Mouse (Mus musculus) kidney, postnatal 0 days (tissue): Measurements from ENCODE around the gene Bad. TPM values are rescaled to one million over a fixed set of nuclear protein-coding genes. Genes with fewer than 3 reads are reported as not detected.
A peak's percentile ranks its signal among the peaks of the same experiment; 100 is the strongest.

Source experiments
- ATAC-seq: fragments of 200-750 bp; cut with Nextera tagmentation; replicated peaks from 2 replicates; pipeline ENCODE4 v1.8.0; 2017; ENCODE audit warnings: low read depth, moderate number of reproducible peaks, moderate TSS enrichment, moderate library complexity; ENCODE audit not compliant: low FRiP score
- DNase-seq: peaks from one replicate; pipeline ENCODE4 v3.0.0-alpha.2; 2016; ENCODE audit warnings: low spot score
- H3K27ac ChIP-seq: fragments of 300-500 bp; sonication (generic); 2 replicates; pipeline ENCODE4 v1.5.1; 2014; ENCODE audit warnings: mild to moderate bottlenecking
- H3K27me3 ChIP-seq: fragments of 300-500 bp; sonication (generic); 2 replicates; pipeline ENCODE4 v1.6.1; 2014; ENCODE audit warnings: low read length, mixed read lengths; ENCODE audit not compliant: insufficient read depth
- H3K36me3 ChIP-seq: fragments of 300-500 bp; sonication (generic); 2 replicates; pipeline ENCODE4 v1.6.1; 2014; ENCODE audit warnings: low read length, mixed read lengths; ENCODE audit not compliant: insufficient read depth
- H3K4me1 ChIP-seq: fragments of 300-500 bp; sonication (generic); replicated peaks from 2 replicates; pipeline ENCODE4 v1.6.1; 2014; ENCODE audit warnings: antibody characterized with exemption, low read length, mixed read lengths; ENCODE audit not compliant: insufficient read depth
- H3K4me2 ChIP-seq: fragments of 300-500 bp; sonication (generic); 2 replicates; pipeline ENCODE4 v1.6.1; 2014; ENCODE audit warnings: mild to moderate bottlenecking, low read length, moderate library complexity, mixed read lengths
- H3K4me3 ChIP-seq: fragments of 300-500 bp; sonication (generic); replicated peaks from 2 replicates; pipeline ENCODE4 v1.5.1; 2014; ENCODE audit warnings: low read depth, low read length
- H3K9ac ChIP-seq: fragments of 300-500 bp; sonication (generic); 2 replicates; pipeline ENCODE4 v1.6.1; 2014; ENCODE audit warnings: low read depth, low read length
- H3K9me3 ChIP-seq: fragments of 300-500 bp; sonication (generic); replicated peaks from 2 replicates; pipeline ENCODE4 v1.6.1; 2016; ENCODE audit warnings: low read length, inconsistent platforms, mixed read lengths
- CTCF ChIP-seq: IDR thresholded peaks from 2 replicates; pipeline ENCODE4 v1.5.1; 2016; ENCODE audit warnings: antibody characterized with exemption, low read depth, mild to moderate bottlenecking, moderate library complexity
- WGBS: fragments of 180-500 bp; shearing (Covaris S2); extraction: QIAGEN DNeasy Blood & Tissue Kit; methylation state at CpG from one replicate; pipeline ENCODE4 v1.1.7; 2014; 5-methylcytosine and 5-hydroxymethylcytosine counted together
- polyA plus RNA-seq: library from polyadenylated mRNA; unstranded; fragments of >200 nt; fragmentation: Nextera tagmentation; extraction: Ambion mirVana; gene quantifications from 2 replicates; pipeline ENCODE4 v1.2.1, GENCODE M21; 2015

Gene Bad
- polyA plus RNA-seq, 1 experiment from 2014 or later = 75.8 TPM

- no peak for ATAC-seq
- H3K9ac ChIP-seq = no peak overlapping the region
- WGBS = 3% methylated on average over 39 of the region's 39 CpGs
Measured at GRCm38 (mm10) chr19:6924461-6925306, 17.0 kb upstream of the Bad start.

GRCm38 (mm10) chr19:6925307-6925573 lies 16.4 kb upstream of the Bad start, which contains the start of gene Catsperz:
Catsperz (minus strand) TSS chr19:6925380.
- no peaks in the 10 kb centered on the region for H3K9me3 ChIP-seq
- H3K4me1 ChIP-seq = peaks cover 9% of the 10 kb centered on the region
- WGBS = 3% methylated on average over 9 of the region's 9 CpGs
- H3K27me3 ChIP-seq = peaks cover 30% of the 10 kb centered on the region
- DNase-seq (peak; percentile 61), ATAC-seq (no peak)
- no peaks in the 10 kb centered on the region for H3K36me3 ChIP-seq
- H3K9ac ChIP-seq = no peak within 1 kb of the TSS
- no peak within 1 kb of the TSS for H3K27ac ChIP-seq
- peak within 1 kb of the TSS; percentile 44 for H3K4me2 ChIP-seq
- H3K4me3 ChIP-seq = peak within 1 kb of the TSS; percentile 1
- no peak for TF ChIP-seq CTCF

More at GRCm38 (mm10) chr19:6924461-6925306, 17.0 kb upstream of the Bad start:
- Histone ChIP-seq H3K4me3 (peak overlapping the region; percentile 1), H3K27me3 (peaks cover 30% of the 10 kb centered on the region), H3K4me1 (peaks cover 9% of the 10 kb centered on the region), H3K9me3 (no peaks in the 10 kb centered on the region), H3K27ac (no peak overlapping the region), H3K4me2 (peak overlapping the region; percentile 44), H3K36me3 (no peaks in the 10 kb centered on the region)
- DNase-seq = peak; percentile 87
- TF ChIP-seq CTCF = peak; percentile 77

GRCm38 (mm10) chr19:6925611-6926329 lies 15.9 kb upstream of the Bad start:
- Histone ChIP-seq H3K4me1 (peaks cover 6% of the 10 kb centered on the region), H3K27ac (no peak overlapping the region), H3K4me2 (peak overlapping the region; percentile 44), H3K4me3 (peak overlapping the region; percentile 1; the same call in 1 of the 2 replicates), H3K36me3 (no peaks in the 10 kb centered on the region), H3K9ac (no peak overlapping the region), H3K9me3 (no peaks in the 10 kb centered on the region), H3K27me3 (peaks cover 30% of the 10 kb centered on the region)
- no peak for DNase-seq
- no peak for TF ChIP-seq CTCF
- WGBS = 18% methylated on average over 37 of the region's 40 CpGs
- no peak for ATAC-seq

GRCm38 (mm10) chr19:6926559-6927255 lies 15.0 kb upstream of the Bad start:
- no peak overlapping the region for H3K27ac ChIP-seq
- no peak overlapping the region for H3K9ac ChIP-seq
- peaks cover 33% of the 10 kb centered on the region for H3K27me3 ChIP-seq
- TF ChIP-seq CTCF = no peak
- WGBS = 16% methylated on average over 26 of the region's 26 CpGs
- H3K36me3 ChIP-seq = no peaks in the 10 kb centered on the region
- ATAC-seq = no peak
- H3K4me2 ChIP-seq = 0 out of 2 replicates have a peak overlapping the region, but pooled peaks have one; percentile 0
- H3K4me3 ChIP-seq = no peak overlapping the region
- DNase-seq = no peak
- H3K9me3 ChIP-seq = no peaks in the 10 kb centered on the region
- peaks cover 6% of the 10 kb centered on the region; the same call in 1 of the 2 replicates for H3K4me1 ChIP-seq

- H3K4me1 ChIP-seq = no peaks in the 10 kb centered on the region
- DNase-seq (no peak), ATAC-seq (no peak)
- no peaks in the 10 kb centered on the region for H3K36me3 ChIP-seq
- WGBS = 19% methylated on average over 9 of the region's 9 CpGs
- H3K4me2 ChIP-seq = no peak overlapping the region
- no peaks in the 10 kb centered on the region for H3K9me3 ChIP-seq
- no peak overlapping the region for H3K4me3 ChIP-seq
- H3K9ac ChIP-seq = no peak overlapping the region
- no peak overlapping the region for H3K27ac ChIP-seq
- H3K27me3 ChIP-seq = peaks cover 36% of the 10 kb centered on the region
- TF ChIP-seq CTCF = no peak
Measured at GRCm38 (mm10) chr19:6928080-6928479, 13.6 kb upstream of the Bad start.

GRCm38 (mm10) chr19:6931002-6931401 lies 10.7 kb upstream of the Bad start:
- H3K4me2 ChIP-seq = no peak overlapping the region
- no peaks in the 10 kb centered on the region for H3K9me3 ChIP-seq
- H3K4me1 ChIP-seq = peaks cover 10% of the 10 kb centered on the region; the same call in 1 of the 2 replicates
- no peak overlapping the region for H3K9ac ChIP-seq
- no peaks in the 10 kb centered on the region for H3K36me3 ChIP-seq
- no peak overlapping the region for H3K27ac ChIP-seq
- WGBS = no CpG with 5 or more reads among the region's 2 CpGs
- peaks cover 40% of the 10 kb centered on the region for H3K27me3 ChIP-seq
- no peak overlapping the region for H3K4me3 ChIP-seq
- DNase-seq = no peak
- TF ChIP-seq CTCF = no peak
- no peak for ATAC-seq
